Mouse (Mus musculus): ENCODE measurements around the gene Cog4.
"Not testable (repeated sequence)": the region's sequence is repeated elsewhere in the genome, so short reads cannot be mapped to it uniquely, and the experiment has no call there.

The Cog4 gene

GRCm38 (mm10) chr8:110929066-110929465 is 82.7 kb downstream of the Cog4 start:
- DNase-seq, result no peak

GRCm38 (mm10) chr8:110929672-110930071 is 83.3 kb downstream of the Cog4 start:
- not testable (repeated sequence) for DNase-seq

- peak; percentile 87 for DNase-seq
These were observed 85.0 kb downstream of the Cog4 start for GRCm38 (mm10) chr8:110931176-110931939.
